Mouse (Mus musculus): ENCODE measurements around the gene Dvl2.

Gene Dvl2

DNA sequence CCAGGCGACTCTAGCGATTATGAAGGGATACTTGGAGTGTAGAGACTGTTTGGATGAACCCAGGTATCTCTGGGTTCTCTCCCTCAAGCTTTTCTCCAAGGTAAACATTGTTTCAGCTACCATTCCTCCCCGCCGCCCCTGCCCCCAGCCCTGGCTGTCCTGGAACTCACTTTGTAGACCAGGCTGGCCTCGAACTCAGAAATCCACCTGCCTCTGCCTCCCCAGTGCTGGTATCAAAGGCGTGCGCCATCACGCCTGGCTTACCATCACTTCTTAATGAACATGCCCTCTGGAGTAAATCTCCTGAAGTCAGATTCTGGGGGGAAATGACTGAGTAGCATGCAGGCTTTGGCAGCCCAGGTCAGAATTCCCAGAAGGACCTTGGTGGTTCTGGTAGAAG is 18.2 kb upstream of the Dvl2 start, which contains the start of gene Elp5:
Elp5 (minus strand) TSS at position 293 of the 400 bp plus-strand sequence.
- no peak for DNase-seq

DNA sequence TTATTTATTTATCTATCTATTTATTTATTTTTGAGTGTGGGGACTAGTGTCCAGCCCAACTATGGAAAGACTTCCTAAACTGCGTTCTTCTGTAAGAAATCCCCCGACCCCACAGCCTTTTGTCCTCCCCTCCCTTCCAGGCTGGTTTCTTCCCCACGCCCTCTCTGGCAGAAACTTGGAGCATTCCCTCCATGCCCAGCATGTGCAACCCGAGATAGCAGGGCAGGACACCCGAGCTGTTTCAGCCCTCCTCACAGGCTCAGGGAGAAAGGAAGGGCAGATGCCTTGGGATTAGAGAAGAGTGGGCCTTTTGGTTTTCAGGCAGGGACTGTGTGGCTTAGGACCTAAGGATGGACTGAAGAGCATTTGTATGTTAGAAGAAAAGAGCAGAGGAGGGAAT is 17.5 kb upstream of the Dvl2 start:
- no peak for DNase-seq

DNA sequence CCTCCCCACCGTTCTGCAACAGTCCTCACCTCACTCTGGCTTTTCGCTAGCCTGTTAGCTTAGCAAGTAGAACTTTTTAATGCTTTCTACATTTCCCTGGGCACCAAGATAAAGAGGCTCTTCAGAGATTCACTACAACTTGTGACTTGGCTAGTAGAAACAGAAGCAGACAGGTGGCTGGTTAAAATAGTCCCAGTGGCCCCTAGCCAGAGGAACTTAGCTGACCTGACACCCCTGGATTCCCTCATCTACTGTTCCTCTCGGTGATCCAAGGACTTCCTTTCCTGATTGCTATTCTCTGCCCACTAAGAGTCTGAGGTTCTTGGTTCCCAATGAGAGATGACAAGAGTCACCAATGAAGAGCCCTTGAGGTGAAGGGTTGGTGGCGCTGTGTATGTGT is 17.0 kb upstream of the Dvl2 start:
- no peak for DNase-seq

- no peak for DNase-seq
These were observed 16.0 kb upstream of the Dvl2 start for GRCm38 (mm10) chr11:69984431-69984830.

DNA sequence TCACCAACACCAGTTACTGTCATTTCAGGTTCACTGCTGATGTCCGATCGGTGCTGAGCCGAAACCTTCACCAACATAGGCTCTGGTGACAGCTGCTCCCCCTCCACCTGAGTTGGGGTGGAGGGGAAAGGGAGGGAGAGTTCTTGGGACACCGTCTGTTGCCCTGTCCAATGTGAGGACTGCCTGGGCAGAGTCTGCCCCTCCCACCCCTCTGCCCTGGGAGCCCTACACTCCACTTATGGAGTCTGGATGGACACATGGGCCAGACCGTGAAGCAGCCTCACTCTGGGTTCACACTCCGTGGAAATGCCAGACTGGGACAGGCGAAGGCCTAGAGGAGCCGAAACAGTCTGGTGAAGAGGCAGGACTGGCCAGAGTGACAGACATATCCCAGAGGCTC is 10.4 kb upstream of the Dvl2 start:
- DNase-seq: no peak

GRCm38 (mm10) chr11:69990850-69991691 is 9.3 kb upstream of the Dvl2 start, which contains the start of gene Gabarap:
Gene Gabarap (plus strand): TSS chr11:69991143.
- peak; percentile 98 for DNase-seq

GRCm38 (mm10) chr11:69991711-69992110 is 8.7 kb upstream of the Dvl2 start:
- DNase-seq: no peak

GRCm38 (mm10) chr11:69992396-69992795 is 8.0 kb upstream of the Dvl2 start:
- peak; percentile 44 for DNase-seq

DNA sequence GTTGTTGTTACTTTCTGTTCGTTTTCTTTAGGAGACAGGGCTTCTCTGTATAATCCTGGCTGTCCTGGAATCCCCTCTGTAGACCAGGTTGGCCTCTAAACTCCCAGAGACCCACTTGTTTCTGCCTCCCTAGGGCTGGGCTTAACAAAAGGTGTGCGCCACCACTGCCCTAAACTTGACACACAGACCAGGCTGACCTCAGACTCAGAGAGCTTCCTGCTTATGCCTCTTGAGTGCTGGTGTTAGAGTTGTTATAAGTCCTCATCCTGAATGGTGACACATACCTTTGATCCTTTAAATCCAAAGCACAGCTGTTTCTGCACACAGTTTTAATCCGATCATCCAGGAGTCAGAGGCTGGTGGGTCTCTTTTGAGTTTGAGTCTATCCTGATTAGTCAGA is 7.5 kb upstream of the Dvl2 start:
- DNase-seq: no peak

DNA sequence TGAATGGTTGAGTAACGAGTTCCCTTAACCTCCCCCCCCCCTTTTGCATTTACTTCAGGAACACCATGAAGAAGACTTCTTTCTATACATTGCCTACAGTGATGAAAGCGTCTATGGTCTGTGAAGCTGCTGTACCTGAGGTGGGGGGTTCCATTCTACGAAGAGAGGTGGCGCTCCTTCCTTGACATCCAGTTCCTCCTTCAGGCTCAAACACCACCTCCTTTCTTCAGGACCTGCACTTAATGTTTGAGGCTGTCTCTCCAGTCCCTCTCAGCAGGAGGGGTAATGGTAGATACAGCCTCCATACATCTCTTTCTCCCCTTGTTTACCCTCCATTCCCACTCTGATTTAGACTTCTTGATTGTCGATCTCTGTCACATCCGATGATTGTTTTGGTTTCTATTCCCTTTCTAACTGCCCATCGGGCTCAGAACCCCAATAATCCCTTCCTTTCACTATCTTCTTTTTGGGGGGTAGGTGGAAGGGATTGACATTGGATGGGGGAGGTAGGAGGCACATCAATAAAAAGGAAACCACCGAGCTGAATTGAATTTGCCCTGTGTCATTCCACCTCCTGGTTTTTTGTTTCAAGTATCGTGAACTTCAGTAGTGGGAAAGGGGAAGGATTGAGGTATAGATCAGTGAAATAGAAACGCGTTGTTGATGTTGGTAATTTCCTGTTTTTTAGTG is 5.8 kb upstream of the Dvl2 start:
- no peak for DNase-seq

DNA sequence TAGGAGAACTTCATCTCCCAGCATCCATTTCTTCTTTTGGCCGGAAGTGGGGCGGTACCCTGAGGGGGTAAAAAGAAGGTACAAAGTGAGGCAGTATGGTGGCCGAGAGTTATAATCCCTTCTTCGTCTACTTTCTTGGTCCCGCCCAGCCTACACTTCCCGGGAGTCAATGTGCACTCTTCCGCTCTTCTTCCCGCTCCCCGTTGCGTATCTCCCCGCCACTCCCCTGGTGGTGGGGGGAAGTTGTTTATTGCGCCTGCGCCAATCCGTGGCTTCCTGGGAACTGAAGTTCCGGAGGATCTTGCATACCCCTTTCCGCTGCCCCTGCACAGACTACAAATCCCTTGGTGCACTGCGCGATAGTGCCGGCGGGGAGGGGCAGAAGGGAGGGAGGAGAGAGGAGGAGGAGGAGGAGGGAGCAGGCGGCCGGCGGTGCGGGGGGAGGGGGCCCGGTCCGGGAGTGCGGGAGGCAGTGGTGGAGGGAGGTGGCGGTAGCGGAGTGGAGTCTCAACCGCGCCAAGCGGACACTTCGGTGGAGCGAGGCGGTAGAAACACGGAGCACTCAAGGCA is 4.9 kb upstream of the Dvl2 start, which contains the start of gene Phf23:
Phf23 (plus strand) TSS at position 387 of the 570 bp plus-strand sequence.
- DNase-seq: peak; percentile 98

DNA sequence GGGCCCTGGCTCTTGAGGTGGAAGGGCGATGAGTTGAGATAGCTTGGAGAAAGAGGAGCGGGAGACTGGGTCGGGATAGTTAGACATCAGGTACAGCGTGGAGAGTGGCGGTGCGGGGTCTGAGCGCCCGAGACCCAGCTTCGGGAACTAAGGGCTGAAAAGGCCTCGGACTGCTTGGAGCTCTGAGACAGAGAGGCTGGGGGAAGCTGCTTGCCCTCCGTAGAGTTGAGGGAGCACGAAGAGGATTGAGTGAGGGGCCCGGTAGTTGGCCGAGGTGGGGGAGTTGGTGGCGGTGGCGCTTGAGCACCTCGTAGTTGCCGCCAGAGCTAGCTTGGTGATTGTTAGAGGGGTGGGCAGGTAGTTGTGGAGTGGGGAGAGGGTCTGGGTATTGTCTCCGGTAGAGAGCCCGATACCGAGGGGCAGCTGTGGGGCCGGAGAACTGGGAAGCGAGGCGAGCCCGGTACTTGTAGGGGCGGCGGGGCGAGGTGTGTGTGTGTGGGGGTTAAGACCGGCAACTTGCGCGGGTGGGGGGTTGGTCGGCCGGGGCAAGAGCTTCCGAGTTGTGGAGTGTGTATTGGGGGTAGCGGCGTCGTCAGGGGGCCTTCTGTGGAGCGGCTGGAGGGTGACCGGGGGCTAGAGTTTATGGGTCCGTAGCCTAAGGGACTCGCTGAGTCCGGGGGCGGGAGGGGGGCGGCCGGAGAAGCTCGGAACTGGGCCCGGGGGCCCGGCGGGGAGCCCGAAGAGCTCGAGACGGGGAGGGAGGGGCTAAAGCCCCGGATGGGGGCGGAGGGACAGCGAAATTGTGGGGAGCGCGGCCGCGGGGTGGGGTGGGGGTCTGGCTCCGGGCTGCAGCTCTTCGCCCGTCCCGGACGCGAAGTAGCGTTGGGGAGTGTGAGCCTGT is 4.0 kb upstream of the Dvl2 start:
- DNase-seq: peak; percentile 38

DNA sequence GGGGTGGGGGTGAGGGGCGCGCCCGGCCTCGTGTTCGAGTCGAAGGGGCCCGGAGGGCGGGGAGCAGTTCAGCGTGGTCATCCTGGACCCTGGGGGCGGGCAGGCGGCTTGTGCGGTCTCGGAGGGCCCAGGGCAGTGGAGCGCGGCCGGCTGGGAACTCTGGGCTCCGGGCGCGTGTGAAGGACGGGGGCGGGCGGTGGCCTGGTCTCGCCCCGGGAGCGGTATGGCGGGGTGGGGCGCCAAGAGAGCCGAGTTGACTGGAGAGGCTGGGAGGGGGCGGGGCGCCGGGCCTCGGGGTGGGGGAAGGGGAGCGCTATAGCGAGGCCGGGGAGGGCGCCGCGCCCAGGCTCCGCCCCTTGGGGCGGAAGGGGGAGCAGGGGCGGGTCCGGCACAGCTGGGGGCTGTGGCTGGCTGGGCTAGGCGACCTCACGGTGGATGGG is 3.3 kb upstream of the Dvl2 start:
- DNase-seq: peak; percentile 95

- no peak for DNase-seq
These were observed 1.6 kb upstream of the Dvl2 start for GRCm38 (mm10) chr11:69998567-69999491.

DNA sequence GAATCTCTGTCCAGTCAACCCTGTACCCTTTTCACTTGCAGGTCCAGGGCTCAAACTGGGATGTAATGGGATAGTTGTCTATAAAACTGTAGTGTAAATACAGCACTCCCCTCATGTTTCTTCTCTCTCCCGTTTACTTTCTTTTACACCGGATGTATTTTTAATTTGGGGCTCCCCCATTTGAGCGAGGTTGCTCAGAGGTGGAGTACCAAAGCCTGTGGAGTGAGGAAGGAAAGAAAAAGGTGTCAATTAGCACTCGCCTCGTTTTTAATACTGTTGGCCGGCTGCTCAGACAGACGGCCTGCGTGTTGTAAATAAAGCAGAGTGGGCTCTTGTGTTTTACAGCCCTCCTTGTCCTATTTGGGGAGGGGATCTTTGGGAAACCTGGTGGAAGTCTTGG is 729 bp upstream of the Dvl2 start:
- DNase-seq: no peak

- DNase-seq: no peak
These were observed 764 bp downstream of the Dvl2 start for GRCm38 (mm10) chr11:70001159-70001558.

GRCm38 (mm10) chr11:70001865-70002264 is 1.5 kb downstream of the Dvl2 start:
- peak; percentile 50 for DNase-seq

DNA sequence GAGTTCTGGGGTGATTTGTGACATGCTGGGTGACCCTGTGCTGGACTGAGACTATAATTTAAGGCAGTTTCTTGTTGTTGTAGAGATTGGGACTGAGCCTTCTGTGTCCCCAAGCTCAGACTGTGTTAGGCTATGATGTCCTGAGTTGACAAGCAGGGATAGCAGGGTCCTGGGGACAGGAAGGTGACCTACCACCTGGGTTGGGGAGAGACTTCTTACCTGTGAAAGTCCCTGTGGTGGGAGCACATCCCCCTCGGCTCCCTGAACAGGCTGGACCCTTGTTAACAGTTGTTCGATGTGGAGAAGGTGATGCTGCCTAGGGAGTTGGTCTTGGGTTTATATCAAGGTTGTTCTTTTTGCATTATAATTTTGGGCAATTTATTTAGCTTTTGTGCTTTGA is 2.1 kb downstream of the Dvl2 start:
- DNase-seq: no peak

DNA sequence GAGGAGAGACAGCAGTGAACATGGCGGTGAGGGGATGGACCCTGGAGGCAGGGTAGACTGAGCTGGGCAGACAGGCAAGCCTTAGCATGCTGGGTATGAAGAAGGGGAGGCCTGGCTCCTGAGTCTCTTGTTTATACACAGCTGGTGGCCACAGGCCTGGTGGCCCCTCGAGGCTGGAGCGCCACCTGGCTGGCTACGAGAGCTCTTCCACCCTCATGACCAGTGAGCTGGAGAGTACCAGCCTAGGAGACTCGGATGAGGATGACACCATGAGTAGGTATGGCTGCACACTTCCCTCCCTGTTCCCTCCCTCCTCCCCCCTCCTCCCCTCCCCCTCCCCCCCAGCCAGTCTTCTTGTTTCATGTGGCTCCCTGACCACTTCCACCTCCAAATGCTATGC is 5.1 kb downstream of the Dvl2 start:
- no peak for DNase-seq

DNA sequence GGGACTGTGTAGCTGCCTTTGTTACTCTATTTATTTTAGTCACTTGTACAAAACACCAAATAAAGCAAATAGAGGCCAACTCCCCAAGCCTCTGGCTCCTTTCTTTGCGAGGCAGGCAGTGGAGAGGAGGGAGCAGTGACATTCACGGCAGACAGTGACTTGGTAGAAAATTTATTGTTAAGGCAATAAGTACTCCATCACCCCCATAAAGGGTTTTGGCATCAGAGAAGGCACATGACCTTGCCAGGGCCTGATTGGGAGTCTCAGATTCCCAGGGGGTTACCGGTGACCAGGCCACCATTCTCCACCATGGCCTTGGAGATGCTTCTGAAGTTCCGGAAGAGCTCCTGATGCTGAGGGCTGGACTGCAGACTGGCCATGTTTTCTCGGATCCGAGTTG is 9.6 kb downstream of the Dvl2 start:
- DNase-seq: no peak

GRCm38 (mm10) chr11:70010548-70010947 is 10.2 kb downstream of the Dvl2 start:
- no peak for DNase-seq

Measured in kidney, postnatal 14 days (tissue).